Mouse (Mus musculus) forebrain, embryonic 16.5 days (tissue): Measurements from ENCODE around the gene Olfr556. TPM values are rescaled to one million over a fixed set of nuclear protein-coding genes. Genes with fewer than 3 reads are reported as not detected.

Source experiments
- ATAC-seq: fragments of 200-750 bp; cut with Nextera tagmentation; 2 replicates; pipeline ENCODE4 v1.8.0; 2017; ENCODE audit warnings: mild to moderate bottlenecking, moderate library complexity
- H3K27ac ChIP-seq: fragments of 300-500 bp; sonication (generic); 2 replicates; pipeline ENCODE4 v1.5.1; 2014; ENCODE audit warnings: low read length, control low read depth
- H3K27me3 ChIP-seq: fragments of 300-500 bp; sonication (generic); replicated peaks from 2 replicates; pipeline ENCODE4 v1.6.1; 2014; ENCODE audit warnings: low read length; ENCODE audit not compliant: control insufficient read depth, insufficient read depth
- H3K36me3 ChIP-seq: fragments of 300-500 bp; sonication (generic); 2 replicates; pipeline ENCODE4 v1.6.1; 2014; ENCODE audit not compliant: control insufficient read depth, insufficient read depth
- H3K4me1 ChIP-seq: fragments of 300-500 bp; sonication (generic); replicated peaks from 2 replicates; pipeline ENCODE4 v1.6.1; 2014; ENCODE audit warnings: low read length; ENCODE audit not compliant: control insufficient read depth, insufficient read depth
- H3K4me2 ChIP-seq: fragments of 300-500 bp; sonication (generic); 2 replicates; pipeline ENCODE4 v1.6.1; 2014; ENCODE audit warnings: mild to moderate bottlenecking, low read length, control low read depth
- H3K4me3 ChIP-seq: fragments of 300-500 bp; sonication (generic); replicated peaks from 2 replicates; pipeline ENCODE4 v1.5.1; 2014; ENCODE audit warnings: mild to moderate bottlenecking, low read length, control low read depth
- H3K9ac ChIP-seq: fragments of 300-500 bp; sonication (generic); replicated peaks from 2 replicates; pipeline ENCODE4 v1.6.1; 2014; ENCODE audit warnings: low read depth, low read length, control low read depth
- H3K9me3 ChIP-seq: fragments of 300-500 bp; sonication (generic); 2 replicates; pipeline ENCODE4 v1.6.1; 2016; ENCODE audit warnings: low read length; ENCODE audit not compliant: control insufficient read depth
- WGBS: fragments of 180-500 bp; shearing (Covaris S2); extraction: QIAGEN DNeasy Blood & Tissue Kit; methylation state at CpG from one replicate; pipeline ENCODE4 v1.1.7; 2014; 5-methylcytosine and 5-hydroxymethylcytosine counted together
- polyA plus RNA-seq: library from polyadenylated mRNA; unstranded; fragments of >200 nt; fragmentation: Nextera tagmentation; extraction: Ambion mirVana; gene quantifications from 2 replicates; pipeline ENCODE4 v1.2.1, GENCODE M21; 2015

Gene Olfr556
- polyA plus RNA-seq, 1 experiment from 2014 or later: not detected

DNA sequence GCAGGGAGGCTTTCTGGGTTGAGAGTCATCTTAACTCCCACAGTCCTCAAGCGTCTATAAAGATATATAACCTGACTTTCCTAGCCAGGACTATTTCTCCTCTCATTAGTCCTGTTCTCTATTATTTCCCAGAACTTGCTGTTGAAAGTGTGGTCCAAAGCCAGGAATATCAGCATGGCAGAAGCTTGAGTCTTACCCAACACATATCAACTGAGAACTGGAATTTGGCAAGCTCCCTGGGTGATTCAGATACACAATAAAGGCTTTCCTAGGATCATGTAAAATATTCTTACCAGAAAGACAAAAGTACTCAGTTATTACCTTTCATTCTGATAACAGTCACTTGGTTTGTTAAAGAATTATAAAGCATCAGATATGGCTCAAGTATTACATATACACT is 17.2 kb downstream of the Olfr556 start:
- Histone ChIP-seq H3K36me3 (no peaks in the 10 kb centered on the region), H3K4me1 (0 out of 2 replicates have a peak, but pooled peaks cover 2% of the 10 kb centered on the region), H3K9ac (no peak overlapping the region), H3K9me3 (no peaks in the 10 kb centered on the region), H3K4me3 (no peak overlapping the region), H3K4me2 (no peak overlapping the region), H3K27ac (no peak overlapping the region), H3K27me3 (no peaks in the 10 kb centered on the region)
- WGBS: 84% methylated on average over 1 of the region's 1 CpGs
- ATAC-seq: no peak

DNA sequence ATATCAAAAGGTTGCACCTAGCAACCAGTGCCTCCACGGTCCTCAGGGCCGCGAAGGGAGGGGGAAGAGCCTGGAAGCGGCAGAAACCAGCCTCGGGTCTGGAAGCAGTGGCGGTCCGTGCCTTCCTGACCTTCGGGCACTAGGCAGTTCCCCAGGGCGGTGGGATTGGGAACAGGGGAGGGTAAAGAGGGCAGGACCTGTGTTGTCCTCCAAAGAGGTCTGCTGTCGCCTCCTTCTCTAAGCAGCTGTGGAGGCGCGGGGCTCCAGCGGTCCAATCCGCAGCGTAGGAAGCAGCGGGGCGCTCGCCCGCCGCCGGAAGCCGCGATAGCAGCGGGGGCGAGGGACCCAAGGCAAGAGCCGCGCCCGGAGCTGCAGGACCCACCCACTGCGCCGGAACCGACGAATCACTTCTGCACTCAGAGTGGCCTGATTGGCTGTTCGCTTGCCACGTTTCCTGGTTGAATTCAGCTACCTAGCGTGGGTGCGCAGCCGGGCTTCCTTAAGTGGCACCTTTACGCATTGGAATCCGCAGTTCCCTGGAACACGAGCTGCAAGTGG is 22.3 kb downstream of the Olfr556 start, which contains the start of gene Trim68:
TSS of gene Trim68 (minus strand) at position 384 of the 558 bp plus-strand sequence.
- Histone ChIP-seq H3K9me3 (no peaks in the 10 kb centered on the region), H3K36me3 (no peaks in the 10 kb centered on the region), H3K4me1 (peaks cover 6% of the 10 kb centered on the region), H3K27me3 (no peaks in the 10 kb centered on the region), H3K27ac (peak within 1 kb of the TSS; percentile 24; the same call in 1 of the 2 replicates), H3K4me2 (peak within 1 kb of the TSS; percentile 92), H3K9ac (peak within 1 kb of the TSS; percentile 78), H3K4me3 (peak within 1 kb of the TSS; percentile 66)
- under 1% methylated on average over 40 of the region's 40 CpGs for WGBS
- ATAC-seq: peak; percentile 100

- no peaks in the 10 kb centered on the region for H3K36me3 ChIP-seq
- no peak within 1 kb of the TSS for H3K27ac ChIP-seq
- H3K9ac ChIP-seq: no peak within 1 kb of the TSS
- no peak within 1 kb of the TSS for H3K4me2 ChIP-seq
- H3K4me3 ChIP-seq: no peak within 1 kb of the TSS
- WGBS: 86% methylated on average over 5 of the region's 5 CpGs
- no peaks in the 10 kb centered on the region for H3K9me3 ChIP-seq
- ATAC-seq: no peak
- H3K4me1 ChIP-seq: no peaks in the 10 kb centered on the region
- H3K27me3 ChIP-seq: no peaks in the 10 kb centered on the region
Measured at GRCm38 (mm10) chr7:102695358-102696125, 30.8 kb downstream of the Olfr556 start, which contains the start of gene Olfr557. Gene Olfr557, plus strand, starts transcription at chr7:102695910.

- Histone ChIP-seq H3K4me3 (no peak overlapping the region), H3K4me2 (no peak overlapping the region), H3K36me3 (no peaks in the 10 kb centered on the region), H3K9ac (no peak overlapping the region), H3K4me1 (no peaks in the 10 kb centered on the region), H3K27me3 (no peaks in the 10 kb centered on the region), H3K9me3 (no peaks in the 10 kb centered on the region), H3K27ac (no peak overlapping the region)
- no peak for ATAC-seq
- 91% methylated on average over 7 of the region's 7 CpGs for WGBS
Measured at GRCm38 (mm10) chr7:102698461-102698860, 33.8 kb downstream of the Olfr556 start.

DNA sequence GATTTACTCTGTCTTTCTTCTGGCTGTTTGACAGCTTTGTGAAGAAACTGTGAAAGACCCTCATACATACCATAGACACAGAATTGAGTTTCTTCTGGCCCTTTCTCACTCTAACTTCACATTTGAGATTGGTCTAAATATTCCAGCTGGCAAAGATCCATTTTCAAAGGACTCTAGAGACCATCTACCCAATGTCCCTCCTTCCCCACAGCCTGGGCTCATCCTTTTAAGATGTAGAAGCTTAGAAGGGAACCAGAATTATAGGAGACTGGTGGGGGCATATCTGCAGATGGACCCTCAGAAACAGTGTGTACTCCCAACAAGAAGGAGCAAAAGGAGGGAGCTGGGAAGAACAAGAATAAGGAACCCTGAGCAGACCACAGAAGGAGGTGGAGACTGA is 37.2 kb downstream of the Olfr556 start, which contains the start of gene Olfr558:
TSS of gene Olfr558 (plus strand) at position 301 of the 400 bp plus-strand sequence.
- Histone ChIP-seq H3K27me3 (no peaks in the 10 kb centered on the region), H3K9ac (no peak within 1 kb of the TSS), H3K4me2 (no peak within 1 kb of the TSS), H3K27ac (no peak within 1 kb of the TSS), H3K4me3 (no peak within 1 kb of the TSS), H3K36me3 (no peaks in the 10 kb centered on the region), H3K9me3 (no peaks in the 10 kb centered on the region), H3K4me1 (no peaks in the 10 kb centered on the region)
- ATAC-seq: no peak

- Histone ChIP-seq H3K4me2 (no peak within 1 kb of the TSS), H3K9ac (no peak within 1 kb of the TSS), H3K9me3 (no peaks in the 10 kb centered on the region), H3K4me1 (no peaks in the 10 kb centered on the region), H3K27me3 (no peaks in the 10 kb centered on the region), H3K36me3 (no peaks in the 10 kb centered on the region), H3K4me3 (no peak within 1 kb of the TSS), H3K27ac (no peak within 1 kb of the TSS)
- WGBS: 42% methylated on average over 1 of the region's 1 CpGs
- ATAC-seq: no peak
Measured at GRCm38 (mm10) chr7:102718970-102719369, 54.3 kb downstream of the Olfr556 start, which contains the start of gene Olfr33. Gene Olfr33, minus strand, starts transcription at chr7:102719070.

Other genes with a start within 250 kb of the Olfr556 start
- gene Rrm1, start 223.2 kb upstream of the Olfr556 start, polyA plus RNA-seq: 79.3 and 96.2 TPM in 2 replicates
- 0.43 and 0.66 TPM in 2 replicates for gene Olfr543, start 183.2 kb upstream of the Olfr556 start, polyA plus RNA-seq
- gene Olfr544, start 176.6 kb upstream of the Olfr556 start, polyA plus RNA-seq: 0.10 TPM in 2 replicates
- gene Olfr545, start 165.3 kb upstream of the Olfr556 start, polyA plus RNA-seq: 0.17 TPM in 1 of 2 replicates, not detected in the other
- not detected in 2 replicates for gene Olfr547, start 130.2 kb upstream of the Olfr556 start, polyA plus RNA-seq
- gene Olfr548-ps1, start 124.0 kb upstream of the Olfr556 start, polyA plus RNA-seq: not detected in 2 replicates
- gene Olfr549, start 115.0 kb upstream of the Olfr556 start, polyA plus RNA-seq: not detected in 2 replicates
- 0.41 TPM in 1 of 2 replicates, not detected in the other for gene Trim21, start 99.4 kb upstream of the Olfr556 start, polyA plus RNA-seq
- not detected in 2 replicates for gene Olfr550, start 93.5 kb upstream of the Olfr556 start, polyA plus RNA-seq
- gene Olfr551, start 73.0 kb upstream of the Olfr556 start, polyA plus RNA-seq: not detected in 2 replicates
- not detected in 2 replicates for gene Olfr552, start 67.1 kb upstream of the Olfr556 start, polyA plus RNA-seq
- not detected in 2 replicates for gene Olfr553, start 46.7 kb upstream of the Olfr556 start, polyA plus RNA-seq
- not detected in 2 replicates for gene Olfr554, start 26.5 kb upstream of the Olfr556 start, polyA plus RNA-seq
- not detected in 2 replicates for gene Olfr555, start 6.1 kb upstream of the Olfr556 start, polyA plus RNA-seq
- 5.6 and 5.8 TPM in 2 replicates for gene Trim68, start 22.4 kb downstream of the Olfr556 start, polyA plus RNA-seq
- not detected in 2 replicates for gene Olfr557, start 31.0 kb downstream of the Olfr556 start, polyA plus RNA-seq
- not detected in 2 replicates for gene Olfr558, start 37.3 kb downstream of the Olfr556 start, polyA plus RNA-seq
- not detected in 2 replicates for gene Olfr33, start 54.2 kb downstream of the Olfr556 start, polyA plus RNA-seq
- not detected in 2 replicates for gene Olfr559, start 62.6 kb downstream of the Olfr556 start, polyA plus RNA-seq
- gene Olfr560, start 94.5 kb downstream of the Olfr556 start, polyA plus RNA-seq: not detected in 2 replicates
- gene Olfr78, start 94.6 kb downstream of the Olfr556 start, polyA plus RNA-seq: not detected in 2 replicates
- not detected in 2 replicates for gene Olfr561, start 106.3 kb downstream of the Olfr556 start, polyA plus RNA-seq
- not detected in 2 replicates for gene Olfr564, start 138.6 kb downstream of the Olfr556 start, polyA plus RNA-seq
- not detected in 2 replicates for gene Olfr566, start 193.9 kb downstream of the Olfr556 start, polyA plus RNA-seq
- not detected in 2 replicates for gene Olfr568, start 212.2 kb downstream of the Olfr556 start, polyA plus RNA-seq
- gene Olfr569, start 226.0 kb downstream of the Olfr556 start, polyA plus RNA-seq: not detected in 2 replicates
- gene Olfr570, start 229.7 kb downstream of the Olfr556 start, polyA plus RNA-seq: 0.20 TPM in 1 of 2 replicates, not detected in the other